8 mouse cellular contexts compared by ENCODE assay signal in genomic region chr4:32249748-32250332, GRCm38 (mm10). TPM values are rescaled to one million over a fixed set of nuclear protein-coding genes. Genes with fewer than 3 reads are reported as not detected.
DNase-seq lines count a peak whose midpoint lies in the region; ATAC-seq and TF ChIP-seq lines count a peak whose summit lies in the region.

No protein-coding gene starts in this region.

- no peak for TF ChIP-seq RAD21 in MEL (IDR thresholded peaks at IDR 0.05; ENCODE audit: low read depth, low read length)

- TF ChIP-seq POLR2A in MEL (IDR thresholded peaks at IDR 0.05; ENCODE audit: control insufficient read depth in 1 of 2, insufficient read depth in 1 of 2, low read depth in 1 of 2, low read length in 2 of 2, poor library complexity in 1 of 2) (no peak), myocyte (IDR thresholded peaks at IDR 0.05; ENCODE audit: insufficient read length, low read depth) (no peak)

- H3K4me2 ChIP-seq in forebrain, embryonic 11.5 days (ENCODE audit: low read depth, low read length, severe bottlenecking): peak overlapping the region; percentile 19; the same call in 1 of the 2 replicates
- peak overlapping the region; percentile 53 for H3K4me2 ChIP-seq in hindbrain, embryonic 16.5 days (ENCODE audit: low read length)
- H3K4me2 ChIP-seq in liver, embryonic 11.5 days: peak overlapping the region; percentile 77
- H3K4me2 ChIP-seq in myocyte (ENCODE audit: low read depth): peak overlapping the region; percentile 99

- TF ChIP-seq CTCF in MEL (IDR thresholded peaks at IDR 0.05 in 2 of 3, conservative IDR thresholded peaks at IDR 0.05 in 1 of 3; ENCODE audit: control insufficient read depth in 1 of 3, insufficient read depth in 1 of 3, low read depth in 2 of 3, low read length in 3 of 3, poor library complexity in 1 of 3, severe bottlenecking in 1 of 3): no peak

- 63% methylated on average over 15 of the region's 15 CpGs for WGBS in forebrain, embryonic 11.5 days
- WGBS in hindbrain, embryonic 16.5 days: 57% methylated on average over 15 of the region's 15 CpGs
- WGBS in liver, embryonic 11.5 days: 61% methylated on average over 15 of the region's 15 CpGs

- no peak overlapping the region for H3K27ac ChIP-seq in MEL (ENCODE audit: control insufficient read depth, low read depth, low read length)
- H3K27ac ChIP-seq in forebrain, embryonic 11.5 days (ENCODE audit: low read depth, low read length): peak overlapping the region; percentile 84; the same call in 1 of the 2 replicates
- peak overlapping the region; percentile 75 for H3K27ac ChIP-seq in hindbrain, embryonic 16.5 days (ENCODE audit: low read depth, low read length)
- no peak overlapping the region; the same call in 1 of the 2 replicates for H3K27ac ChIP-seq in liver, embryonic 11.5 days (ENCODE audit: low read depth, low read length)

- H3K79me2 ChIP-seq in MEL (ENCODE audit: control insufficient read depth, insufficient read depth, low read length, poor library complexity) (no peaks in the 10 kb centered on the region), myocyte (ENCODE audit: control insufficient read depth, insufficient read depth) (no peaks in the 10 kb centered on the region)

- no peak overlapping the region for H3K9ac ChIP-seq in MEL (ENCODE audit: control insufficient read depth, low read depth, low read length, poor library complexity, severe bottlenecking)
- H3K9ac ChIP-seq in forebrain, embryonic 11.5 days (ENCODE audit: low read length): peak overlapping the region; percentile 35
- peak overlapping the region; percentile 51 for H3K9ac ChIP-seq in hindbrain, embryonic 16.5 days (ENCODE audit: low read depth, low read length)
- H3K9ac ChIP-seq in liver, embryonic 11.5 days (ENCODE audit: low read depth, low read length): peak overlapping the region; percentile 55; the same call in 1 of the 2 replicates

- TF ChIP-seq EP300 in MEL (IDR thresholded peaks at IDR 0.05; ENCODE audit: low read depth in 1 of 2, low read length in 2 of 2): no peak

- H3K4me1 ChIP-seq in MEL (ENCODE audit: control insufficient read depth in 1 of 2, insufficient read depth in 2 of 2, low read length in 2 of 2): peaks cover 0 to 13% of the 10 kb centered on the region in 2 experiments; a peak in 2 of 4 replicates
- H3K4me1 ChIP-seq in forebrain, embryonic 11.5 days (replicated peaks; ENCODE audit: control insufficient read depth, insufficient read depth, low read length): peaks cover 32% of the 10 kb centered on the region
- H3K4me1 ChIP-seq in hindbrain, embryonic 16.5 days (ENCODE audit: control insufficient read depth, insufficient read depth, low read depth, low read length): peaks cover 34% of the 10 kb centered on the region
- peaks cover 45% of the 10 kb centered on the region for H3K4me1 ChIP-seq in liver, embryonic 11.5 days (replicated peaks; ENCODE audit: control insufficient read depth, insufficient read depth, low read length)

- no peaks in the 10 kb centered on the region for H3K36me3 ChIP-seq in MEL (ENCODE audit: control insufficient read depth in 1 of 2, insufficient read depth in 2 of 2, low read length in 2 of 2)
- no peaks in the 10 kb centered on the region for H3K36me3 ChIP-seq in forebrain, embryonic 11.5 days (ENCODE audit: control insufficient read depth, insufficient read depth, low read length)
- H3K36me3 ChIP-seq in hindbrain, embryonic 16.5 days (ENCODE audit: control insufficient read depth, insufficient read depth, low read length): no peaks in the 10 kb centered on the region
- no peaks in the 10 kb centered on the region for H3K36me3 ChIP-seq in liver, embryonic 11.5 days (ENCODE audit: control insufficient read depth, insufficient read depth, low read length)
- no peaks in the 10 kb centered on the region for H3K36me3 ChIP-seq in myocyte (ENCODE audit: control insufficient read depth, insufficient read depth)

- ATAC-seq in forebrain, embryonic 11.5 days (replicated peaks; ENCODE audit: low FRiP score): no peak
- ATAC-seq in hindbrain, embryonic 16.5 days: peak; percentile 54
- ATAC-seq in liver, embryonic 11.5 days (replicated peaks; ENCODE audit: low FRiP score): peak; percentile 59

- peak overlapping the region; percentile 35 to 47 for H3K4me3 ChIP-seq in MEL (ENCODE audit: control insufficient read depth in 1 of 2, insufficient read depth in 1 of 2, low read depth in 2 of 2, low read length in 2 of 2)
- no peak overlapping the region for H3K4me3 ChIP-seq in forebrain, embryonic 11.5 days (ENCODE audit: low read depth, low read length)
- peak overlapping the region; percentile 19; the same call in 1 of the 2 replicates for H3K4me3 ChIP-seq in hindbrain, embryonic 16.5 days (ENCODE audit: low read length)
- peak overlapping the region; percentile 41 for H3K4me3 ChIP-seq in liver, embryonic 11.5 days (ENCODE audit: low read depth, low read length)
- H3K4me3 ChIP-seq in myocyte: peak overlapping the region; percentile 34

- H3K9me3 ChIP-seq in MEL (replicated peaks; ENCODE audit: insufficient read depth, low read length): no peaks in the 10 kb centered on the region
- H3K9me3 ChIP-seq in forebrain, embryonic 11.5 days (ENCODE audit: control insufficient read depth, low read length): no peaks in the 10 kb centered on the region
- no peaks in the 10 kb centered on the region for H3K9me3 ChIP-seq in hindbrain, embryonic 16.5 days (ENCODE audit: control insufficient read depth, low read length)
- H3K9me3 ChIP-seq in liver, embryonic 11.5 days (ENCODE audit: control insufficient read depth, low read length): no peaks in the 10 kb centered on the region

- peak overlapping the region; percentile 55 for H3ac ChIP-seq in myocyte (ENCODE audit: control insufficient read depth, insufficient read length)

- peak; percentile 36 for DNase-seq in gastrocnemius, adult 18-20 months (ENCODE audit: low spot score)
- DNase-seq in gastrocnemius, postnatal 25 days: no peak
- DNase-seq in MEL (ENCODE audit: low read depth, low spot score): peak; percentile 40
- peak; percentile 60 for DNase-seq in forebrain, embryonic 11.5 days (ENCODE audit: low spot score)
- DNase-seq in liver, embryonic 11.5 days (ENCODE audit: low spot score): no peak
- no peak for DNase-seq in layer of hippocampus, postnatal 25 days (ENCODE audit: extremely low spot score in 1 of 2, low spot score in 1 of 2)

- H3K27me3 ChIP-seq in MEL (ENCODE audit: control insufficient read depth in 1 of 2, insufficient read depth in 2 of 2, low read length in 2 of 2) (peaks cover 2 to 6% of the 10 kb centered on the region in 2 experiments; a peak in 3 of 4 replicates), myocyte (ENCODE audit: control insufficient read depth, insufficient read depth, insufficient read length) (no peaks in the 10 kb centered on the region)
- no peaks in the 10 kb centered on the region for H3K27me3 ChIP-seq in forebrain, embryonic 11.5 days (ENCODE audit: control insufficient read depth, insufficient read depth, low read length)
- no peaks in the 10 kb centered on the region for H3K27me3 ChIP-seq in hindbrain, embryonic 16.5 days (replicated peaks; ENCODE audit: control insufficient read depth, insufficient read depth, low read length)
- H3K27me3 ChIP-seq in liver, embryonic 11.5 days (replicated peaks; ENCODE audit: control insufficient read depth, insufficient read depth, low read length): no peaks in the 10 kb centered on the region

TF ChIP-seq in MEL, 35 proteins besides CTCF, POLR2A, EP300 and RAD21:
- no peak for TF ChIP-seq POLR2AphosphoS5 (IDR thresholded peaks at IDR 0.05; ENCODE audit: borderline replicate concordance, low read depth, low read length)
- TF ChIP-seq TAL1 (IDR thresholded peaks at IDR 0.05; ENCODE audit: low read length): no peak
- no peak for TF ChIP-seq USF1 (IDR thresholded peaks at IDR 0.05; ENCODE audit: low read depth, low read length)
- TF ChIP-seq HCFC1 (IDR thresholded peaks at IDR 0.05; ENCODE audit: low read depth, low read length): no peak

TF ChIP-seq in myocyte, 11 proteins besides CTCF, POLR2A, EP300 and RAD21:
- no peak for TF ChIP-seq MAX (IDR thresholded peaks at IDR 0.05; ENCODE audit: low read depth)
- no peak for TF ChIP-seq MYOG (IDR thresholded peaks at IDR 0.05; ENCODE audit: control insufficient read depth in 1 of 3, insufficient read depth in 1 of 3, insufficient read length in 2 of 3, low read depth in 2 of 3)
- no peak for TF ChIP-seq REST (IDR thresholded peaks at IDR 0.05; ENCODE audit: insufficient read depth, insufficient read length)
- no peak for TF ChIP-seq TCF12 (IDR thresholded peaks at IDR 0.05; ENCODE audit: insufficient read depth, poor library complexity, severe bottlenecking)
- no peak for TF ChIP-seq TCF3 (IDR thresholded peaks at IDR 0.05; ENCODE audit: insufficient read length, low read depth)
- no peak for TF ChIP-seq MYOD1 (IDR thresholded peaks at IDR 0.05; ENCODE audit: control insufficient read depth in 1 of 3, insufficient read length in 2 of 3, low read depth in 2 of 3)
- no peak for TF ChIP-seq USF1 (IDR thresholded peaks at IDR 0.05; ENCODE audit: low read depth)
- no peak for TF ChIP-seq SRF (IDR thresholded peaks at IDR 0.05; ENCODE audit: control insufficient read depth, insufficient read length, low read depth)
- TF ChIP-seq E2F4 (IDR thresholded peaks at IDR 0.05; ENCODE audit: insufficient read depth): no peak
- TF ChIP-seq CEBPB (IDR thresholded peaks at IDR 0.05; ENCODE audit: insufficient read depth, poor library complexity, severe bottlenecking): no peak
- no peak for TF ChIP-seq POLR2AphosphoS2 (IDR thresholded peaks at IDR 0.05; ENCODE audit: insufficient read length, low read depth)

RNA-seq across cellular contexts. Expression of gene Bach2, which starts 11.2 kb away (rescaled TPM):
- total RNA-seq in gastrocnemius, adult 18-20 months (2021): 1 to 10 TPM; 2.6 to 3.4 TPM
- 1 to 10 TPM; 2.9 to 3.0 TPM for total RNA-seq in gastrocnemius, postnatal 25 days (2021)
- not detected in 2 replicates for total RNA-seq in MEL (2012; rRNA removed)
- polyA plus RNA-seq in MEL (2012; ENCODE audit: insufficient read depth in 1 of 2, insufficient read length in 2 of 2, low read depth in 1 of 2, low replicate concordance in 2 of 2, missing spikeins in 1 of 2): under 1 TPM in 1 of 2 experiments, not detected in 1; 0.04 TPM
- polyA plus RNA-seq in forebrain, embryonic 11.5 days (2014; fragmentation: Nextera tagmentation; extraction: Ambion mirVana): 16.2 and 17.3 TPM in 2 replicates
- polyA plus RNA-seq in hindbrain, embryonic 16.5 days (2015; fragmentation: Nextera tagmentation; extraction: Ambion mirVana): 19.1 and 20.4 TPM in 2 replicates
- 3.7 and 4.8 TPM in 2 replicates for polyA plus RNA-seq in liver, embryonic 11.5 days (2014; fragmentation: Nextera tagmentation; extraction: Ambion mirVana)
- polyA plus RNA-seq in myocyte (2012; fragmentation: generic; extraction: Trizol): 0.29 TPM
- 10 to 100 TPM in 1 of 2 experiments, 1 to 10 TPM in 1; 9.8 to 17.5 TPM for total RNA-seq in layer of hippocampus, postnatal 25 days (2021)

Comparison
In these comparisons a context has a peak if more than half of its experiments do, and no peak if none do; other contexts are left out.
1. DNase-seq: peak in gastrocnemius, adult 18-20 months (single experiment), MEL (single experiment) and forebrain, embryonic 11.5 days (single experiment); none in gastrocnemius, postnatal 25 days (single experiment), liver, embryonic 11.5 days (single experiment) and layer of hippocampus, postnatal 25 days (0 of 2).
2. H3K27ac ChIP-seq: peak in forebrain, embryonic 11.5 days (single experiment) and hindbrain, embryonic 16.5 days (single experiment); none in MEL (single experiment) and liver, embryonic 11.5 days (single experiment).
3. H3K4me2 ChIP-seq: peak in every context shown above with its lines; median percentile 99 in myocyte; 77 in liver, embryonic 11.5 days; 53 in hindbrain, embryonic 16.5 days; 19 in forebrain, embryonic 11.5 days.